Mouse (Mus musculus) heart, adult 2 months (tissue): ENCODE measurements at regions not wholly inside any gene's neighbourhood (a gene's known extent, or its start where the extent isn't known, plus 50 kb on each side); places are given as distances from the start of the nearest gene placed in this dataset.

Experiments used
- CTCF ChIP-seq: fragments of 200-600 bp; IDR thresholded peaks from 2 replicates; pipeline ENCODE4 v1.8.1; 2022; ENCODE audit warnings: antibody characterized with exemption, mild to moderate bottlenecking, moderate library complexity
- POLR2A ChIP-seq: fragments of 200-500 bp; IDR thresholded peaks from 2 replicates; pipeline ENCODE4 v1.6.1; 2011; ENCODE audit warnings: mild to moderate bottlenecking, low read depth, low read length, control low read depth; ENCODE audit not compliant: insufficient read depth

- TF ChIP-seq CTCF: no peak
- no peak for TF ChIP-seq POLR2A
Observed at GRCm38 (mm10) chr9:27658001-27658400, 132.6 kb upstream of the Opcml start.
